Mouse (Mus musculus) kidney, adult 10 weeks (tissue): Measurements from ENCODE around the gene Fbxo21. TPM values are rescaled to one million over a fixed set of nuclear protein-coding genes. Genes with fewer than 3 reads are reported as not detected.

Source experiments
- polyA plus RNA-seq: library from polyadenylated mRNA; stranded (reverse); fragments of 350-450 nt; fragmentation: Illumina TruSeq; extraction: RNeasy Lipid Tissue Mini Kit (QIAGEN cat#74804); gene quantifications from one replicate; pipeline ENCODE4 v1.2.3, GENCODE M21; 2014; ENCODE audit warnings: low read depth, low replicate concordance

Fbxo21 gene
- polyA plus RNA-seq: 30.4 TPM

GRCm38 (mm10) chr5:117976657-117977500, at the start of gene Fbxo21:
Fbxo21 (plus strand) TSS chr5:117976730.

GRCm38 (mm10) chr5:118027698-118028190, 51.2 kb downstream of the Fbxo21 start, which contains the start of gene Tesc:
Tesc (plus strand) TSS chr5:118027743.

Other genes with a start within 250 kb of the Fbxo21 start
- 0.20 TPM for gene Nos1, start 195.7 kb upstream of the Fbxo21 start, polyA plus RNA-seq
- 2.2 TPM for gene Tesc, start 51.0 kb downstream of the Fbxo21 start, polyA plus RNA-seq
- 1.1 TPM for gene Fbxw8, start 178.7 kb downstream of the Fbxo21 start, polyA plus RNA-seq
- not detected for gene Hrk, start 187.9 kb downstream of the Fbxo21 start, polyA plus RNA-seq